Mouse (Mus musculus) small intestine, adult 2 months (tissue): Measurements from ENCODE around the gene Polr1b.

Experiments used
- CTCF ChIP-seq: fragments of 200-500 bp; IDR thresholded peaks from 2 replicates; pipeline ENCODE4 v1.5.1; 2012; ENCODE audit warnings: low read depth, mild to moderate bottlenecking, control low read depth, inconsistent platforms, low read length, moderate library complexity, mixed read lengths; ENCODE audit not compliant: insufficient replicate concordance, insufficient read length; ENCODE audit errors: extremely low read depth
- POLR2A ChIP-seq: fragments of 200-500 bp; IDR thresholded peaks from 2 replicates; pipeline ENCODE4 v1.6.1; 2012; ENCODE audit warnings: low read depth, mild to moderate bottlenecking, control low read depth, inconsistent platforms, low read length, moderate library complexity

DNA sequence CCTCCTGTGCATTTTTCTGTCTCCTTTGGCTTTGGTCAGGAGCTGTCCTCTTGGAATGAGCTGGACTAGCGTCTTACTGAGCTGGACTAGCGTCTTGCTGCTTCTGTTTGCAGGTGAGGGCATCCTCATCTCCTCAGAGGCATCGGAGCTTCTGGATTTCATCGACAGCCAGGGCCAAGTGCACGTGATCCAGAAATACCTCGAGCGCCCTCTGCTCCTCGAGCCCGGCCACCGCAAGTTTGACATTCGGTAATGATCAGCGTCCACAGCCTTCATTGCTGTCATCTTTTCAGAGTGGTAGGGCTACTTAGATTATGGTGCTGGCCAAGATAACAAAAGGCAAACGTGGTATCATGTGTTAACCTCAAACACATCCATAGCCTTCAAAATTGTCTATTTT lies 19.7 kb upstream of the Polr1b start:
- TF ChIP-seq CTCF (no peak), POLR2A (no peak)
